Mouse (Mus musculus): ENCODE measurements around the gene Olfr1136. TPM values are rescaled to one million over a fixed set of nuclear protein-coding genes. Genes with fewer than 3 reads are reported as not detected.

The Olfr1136 gene
- polyA plus RNA-seq (2016; fragmentation: Nextera tagmentation; extraction: Ambion mirVana), result not detected in 2 replicates

DNA sequence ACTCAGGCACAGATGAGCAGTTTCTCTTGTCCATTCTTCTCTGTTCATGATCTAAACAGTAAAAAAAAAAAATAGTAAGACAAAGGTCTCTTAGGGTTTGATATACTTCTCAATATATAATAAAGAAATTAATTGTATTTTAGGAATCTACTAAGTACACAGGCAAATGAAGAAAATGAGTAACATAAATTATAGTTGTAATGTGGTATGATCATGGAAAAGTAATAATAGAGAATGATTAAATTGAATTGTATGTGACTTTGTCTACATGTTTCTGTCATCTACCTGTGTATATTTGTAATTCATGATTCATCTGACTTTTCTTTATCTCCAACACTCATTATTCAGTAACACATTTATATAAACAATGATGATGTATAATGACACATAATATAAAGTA is at the start of gene Olfr1136:
Gene Olfr1136, minus strand, starts transcription at position 101 of the 400 bp plus-strand sequence.
- H3K36me3 ChIP-seq, result no peaks in the 10 kb centered on the region

DNA sequence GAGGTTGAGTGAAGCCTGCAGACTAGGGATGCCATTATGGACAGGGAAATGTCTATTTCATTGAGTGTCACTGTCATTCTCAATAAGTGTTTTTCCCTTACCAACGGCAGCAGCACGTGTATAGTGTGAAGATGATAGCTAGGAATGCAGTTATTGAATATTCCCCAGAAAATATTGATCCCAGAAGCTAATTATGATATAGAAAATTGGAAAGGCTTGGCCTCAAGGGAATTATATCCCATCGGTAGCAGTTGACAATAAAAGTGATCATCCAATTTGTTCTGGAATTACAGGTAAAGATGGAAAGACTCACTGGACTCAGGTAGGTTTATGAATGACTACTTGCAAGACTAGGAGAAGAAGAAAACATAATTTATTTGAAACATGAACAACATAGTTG is 49.7 kb upstream of the Olfr1136 start, which contains the start of gene Olfr1140:
Gene Olfr1140, plus strand, starts transcription at position 301 of the 400 bp plus-strand sequence.
- Histone ChIP-seq H3K36me3 (no peaks in the 10 kb centered on the region), H3K4me1 (no peaks in the 10 kb centered on the region), H3K4me3 (no peak within 1 kb of the TSS), H3K27me3 (ENCODE audit: low read depth, poor library complexity, severe bottlenecking) (no peaks in the 10 kb centered on the region), H3K9me3 (replicated peaks) (no peaks in the 10 kb centered on the region), H3K27ac (no peak within 1 kb of the TSS)
- DNase-seq (ENCODE audit: low spot score), result no peak
- WGBS, result 83% methylated on average over 3 of the region's 3 CpGs

More for the DNA sequence above, at the start of gene Olfr1136:
- no peaks in the 10 kb centered on the region for H3K27me3 ChIP-seq (ENCODE audit: low read depth, poor library complexity, severe bottlenecking)
- no peak for DNase-seq (ENCODE audit: low spot score)
- no peak within 1 kb of the TSS for H3K4me3 ChIP-seq
- no peaks in the 10 kb centered on the region for H3K4me1 ChIP-seq
- no peaks in the 10 kb centered on the region for H3K9me3 ChIP-seq (replicated peaks)
- no peak within 1 kb of the TSS for H3K27ac ChIP-seq

DNA sequence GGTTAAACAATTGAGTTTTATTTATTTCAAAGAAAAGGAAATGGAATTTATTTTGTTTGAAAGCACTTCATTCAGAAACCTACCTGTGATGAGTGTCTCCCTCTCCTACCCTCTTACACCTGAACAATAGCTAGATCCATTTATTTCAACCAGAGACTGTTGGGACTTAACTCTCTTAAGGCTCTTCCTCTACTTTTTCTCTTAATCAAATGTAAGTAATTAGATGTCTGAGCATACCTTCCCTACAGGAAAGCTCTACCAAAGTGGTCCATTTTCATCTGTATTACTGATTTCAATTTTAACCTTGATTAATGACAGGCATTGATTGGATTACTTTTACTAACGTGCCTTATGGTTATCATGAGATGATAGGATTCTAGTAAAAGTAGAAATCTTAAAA is 46.1 kb upstream of the Olfr1136 start, which contains the start of gene Olfr1138:
Gene Olfr1138, minus strand, starts transcription at position 101 of the 400 bp plus-strand sequence.
- H3K36me3 ChIP-seq, result no peaks in the 10 kb centered on the region
- 81% methylated on average over 1 of the region's 1 CpGs for WGBS
- no peak for DNase-seq (ENCODE audit: low spot score)
- H3K4me3 ChIP-seq, result no peak within 1 kb of the TSS
- no peaks in the 10 kb centered on the region for H3K4me1 ChIP-seq
- H3K27me3 ChIP-seq (ENCODE audit: low read depth, poor library complexity, severe bottlenecking), result no peaks in the 10 kb centered on the region
- H3K9me3 ChIP-seq (replicated peaks), result no peaks in the 10 kb centered on the region
- no peak within 1 kb of the TSS for H3K27ac ChIP-seq

DNA sequence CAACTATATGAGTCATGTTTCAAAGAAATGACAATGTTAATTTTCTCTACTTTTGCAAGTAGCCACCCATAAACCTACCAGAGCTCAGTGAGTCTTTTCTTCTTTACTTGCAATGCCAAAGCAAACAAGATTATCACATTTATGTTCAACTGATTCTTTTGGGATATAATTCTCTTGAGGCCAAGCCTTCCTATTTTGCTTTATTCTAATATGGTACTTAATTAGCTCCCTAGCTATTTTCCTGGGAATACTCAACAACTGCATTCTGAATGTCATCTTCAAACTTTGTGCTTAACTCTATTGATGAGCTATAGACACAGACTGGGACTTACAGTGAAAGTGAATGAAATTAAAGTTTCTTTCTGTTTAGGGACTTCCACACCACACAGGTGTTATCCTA is 19.3 kb upstream of the Olfr1136 start, which contains the start of gene Olfr1137:
Gene Olfr1137, minus strand, starts transcription at position 101 of the 400 bp plus-strand sequence.
- Histone ChIP-seq H3K9me3 (replicated peaks) (no peaks in the 10 kb centered on the region), H3K36me3 (no peaks in the 10 kb centered on the region), H3K4me1 (no peaks in the 10 kb centered on the region), H3K27ac (no peak within 1 kb of the TSS), H3K4me3 (no peak within 1 kb of the TSS), H3K27me3 (ENCODE audit: low read depth, poor library complexity, severe bottlenecking) (no peaks in the 10 kb centered on the region)
- no peak for DNase-seq (ENCODE audit: low spot score)

DNA sequence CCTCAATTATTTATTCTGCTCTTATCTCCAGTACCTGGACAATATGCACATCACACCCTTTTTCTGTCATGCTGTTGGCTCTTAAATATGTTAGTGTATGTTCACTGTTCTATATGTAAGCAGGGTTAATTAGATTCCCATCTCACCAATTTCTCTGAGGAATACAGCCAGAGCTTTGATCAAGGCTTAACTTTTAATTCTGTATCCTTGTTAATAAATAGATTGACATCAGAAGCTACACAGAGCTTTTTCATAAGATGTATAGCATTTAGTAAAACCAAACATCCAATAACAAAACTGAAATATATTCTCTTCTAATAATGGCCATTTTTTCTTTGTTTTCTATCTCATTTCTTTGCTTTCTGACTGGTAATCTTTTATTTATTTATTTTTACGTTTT is 20.2 kb downstream of the Olfr1136 start, which contains the start of gene Olfr1135:
Gene Olfr1135, minus strand, starts transcription at position 101 of the 400 bp plus-strand sequence.
- no peaks in the 10 kb centered on the region for H3K4me1 ChIP-seq
- no peaks in the 10 kb centered on the region for H3K27me3 ChIP-seq (ENCODE audit: low read depth, poor library complexity, severe bottlenecking)
- no peak within 1 kb of the TSS for H3K4me3 ChIP-seq
- H3K36me3 ChIP-seq, result no peaks in the 10 kb centered on the region
- no peak within 1 kb of the TSS for H3K27ac ChIP-seq
- WGBS, result 38% methylated on average over 1 of the region's 1 CpGs
- H3K9me3 ChIP-seq (replicated peaks), result no peaks in the 10 kb centered on the region
- DNase-seq (ENCODE audit: low spot score), result no peak

DNA sequence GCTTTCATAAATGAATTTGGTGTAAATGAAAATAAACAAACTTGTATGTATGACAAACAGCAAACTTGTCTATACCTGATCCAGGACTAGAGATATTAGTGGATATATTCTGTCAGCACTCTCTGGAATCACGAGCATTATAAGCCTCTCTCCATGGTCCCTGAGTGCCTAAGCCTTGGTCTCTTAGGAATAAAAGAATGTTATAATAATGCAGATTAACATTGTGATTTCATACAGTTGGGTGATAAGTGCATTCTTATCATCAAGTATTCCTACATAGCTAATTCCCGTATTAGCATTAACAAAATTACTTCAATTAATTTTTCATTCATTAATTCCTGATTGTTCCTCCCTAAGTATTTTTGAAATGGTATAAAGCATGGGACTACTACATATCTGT is 35.4 kb downstream of the Olfr1136 start, which contains the start of gene Olfr1134:
Gene Olfr1134, minus strand, starts transcription at position 101 of the 400 bp plus-strand sequence.
- WGBS, result 90% methylated on average over 2 of the region's 2 CpGs
- no peaks in the 10 kb centered on the region for H3K36me3 ChIP-seq
- H3K27me3 ChIP-seq (ENCODE audit: low read depth, poor library complexity, severe bottlenecking), result no peaks in the 10 kb centered on the region
- H3K27ac ChIP-seq, result no peak within 1 kb of the TSS
- no peaks in the 10 kb centered on the region for H3K9me3 ChIP-seq (replicated peaks)
- no peak within 1 kb of the TSS for H3K4me3 ChIP-seq
- no peak for DNase-seq (ENCODE audit: low spot score)
- H3K4me1 ChIP-seq, result no peaks in the 10 kb centered on the region

DNA sequence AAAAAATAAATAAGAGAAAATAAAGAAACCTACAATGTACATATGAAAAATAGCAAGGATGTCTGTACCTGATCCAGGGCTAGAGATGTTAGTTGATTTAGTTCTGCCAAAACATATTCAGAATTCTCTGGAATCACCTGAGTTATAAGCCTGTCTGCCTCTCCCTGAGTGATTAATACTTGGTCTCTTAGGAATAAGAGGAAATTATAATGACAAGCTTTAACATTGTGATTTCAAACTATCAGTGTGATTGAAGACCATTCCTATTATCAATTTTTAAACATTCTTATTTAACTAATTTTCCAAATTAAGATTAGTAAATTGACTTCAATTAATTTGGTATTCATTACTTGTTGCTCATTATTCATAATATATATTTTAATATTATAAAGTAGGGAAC is 46.5 kb downstream of the Olfr1136 start, which contains the start of gene Olfr1133:
Gene Olfr1133, minus strand, starts transcription at position 101 of the 400 bp plus-strand sequence.
- Histone ChIP-seq H3K36me3 (no peaks in the 10 kb centered on the region), H3K27me3 (ENCODE audit: low read depth, poor library complexity, severe bottlenecking) (no peaks in the 10 kb centered on the region), H3K4me3 (no peak within 1 kb of the TSS), H3K4me1 (no peaks in the 10 kb centered on the region), H3K9me3 (replicated peaks) (no peaks in the 10 kb centered on the region), H3K27ac (no peak within 1 kb of the TSS)
- DNase-seq (ENCODE audit: low spot score), result no peak

Other genes starting within 250 kb of the Olfr1136 start
- not detected in 2 replicates for gene Olfr1126, start 240.0 kb downstream of the Olfr1136 start, polyA plus RNA-seq (2016; fragmentation: Nextera tagmentation; extraction: Ambion mirVana)
- not detected in 2 replicates for gene Pramel7, start 196.9 kb downstream of the Olfr1136 start, polyA plus RNA-seq (2016; fragmentation: Nextera tagmentation; extraction: Ambion mirVana)
- not detected in 2 replicates for gene Pramel6, start 187.4 kb downstream of the Olfr1136 start, polyA plus RNA-seq (2016; fragmentation: Nextera tagmentation; extraction: Ambion mirVana)
- gene Olfr153, start 162.2 kb downstream of the Olfr1136 start, polyA plus RNA-seq (2016; fragmentation: Nextera tagmentation; extraction: Ambion mirVana), result not detected in 2 replicates
- gene Olfr1128, start 148.4 kb downstream of the Olfr1136 start, polyA plus RNA-seq (2016; fragmentation: Nextera tagmentation; extraction: Ambion mirVana), result not detected in 2 replicates
- gene Olfr1129, start 120.0 kb downstream of the Olfr1136 start, polyA plus RNA-seq (2016; fragmentation: Nextera tagmentation; extraction: Ambion mirVana), result not detected in 2 replicates
- not detected in 2 replicates for gene Olfr1130, start 87.7 kb downstream of the Olfr1136 start, polyA plus RNA-seq (2016; fragmentation: Nextera tagmentation; extraction: Ambion mirVana)
- not detected in 2 replicates for gene Olfr1131, start 66.8 kb downstream of the Olfr1136 start, polyA plus RNA-seq (2016; fragmentation: Nextera tagmentation; extraction: Ambion mirVana)
- gene Olfr1132, start 56.4 kb downstream of the Olfr1136 start, polyA plus RNA-seq (2016; fragmentation: Nextera tagmentation; extraction: Ambion mirVana), result not detected in 2 replicates
- gene Olfr1133, start 46.6 kb downstream of the Olfr1136 start, polyA plus RNA-seq (2016; fragmentation: Nextera tagmentation; extraction: Ambion mirVana), result not detected in 2 replicates
- gene Olfr1134, start 35.5 kb downstream of the Olfr1136 start, polyA plus RNA-seq (2016; fragmentation: Nextera tagmentation; extraction: Ambion mirVana), result not detected in 2 replicates
- gene Olfr1135, start 20.3 kb downstream of the Olfr1136 start, polyA plus RNA-seq (2016; fragmentation: Nextera tagmentation; extraction: Ambion mirVana), result not detected in 2 replicates
- gene Olfr1137, start 19.2 kb upstream of the Olfr1136 start, polyA plus RNA-seq (2016; fragmentation: Nextera tagmentation; extraction: Ambion mirVana), result not detected in 2 replicates
- gene Olfr1138, start 46.0 kb upstream of the Olfr1136 start, polyA plus RNA-seq (2016; fragmentation: Nextera tagmentation; extraction: Ambion mirVana), result not detected in 2 replicates
- not detected in 2 replicates for gene Olfr1140, start 49.8 kb upstream of the Olfr1136 start, polyA plus RNA-seq (2016; fragmentation: Nextera tagmentation; extraction: Ambion mirVana)
- not detected in 2 replicates for gene Olfr1141, start 60.0 kb upstream of the Olfr1136 start, polyA plus RNA-seq (2016; fragmentation: Nextera tagmentation; extraction: Ambion mirVana)
- not detected in 2 replicates for gene Olfr152, start 85.5 kb upstream of the Olfr1136 start, polyA plus RNA-seq (2016; fragmentation: Nextera tagmentation; extraction: Ambion mirVana)
- gene Olfr1143, start 106.6 kb upstream of the Olfr1136 start, polyA plus RNA-seq (2016; fragmentation: Nextera tagmentation; extraction: Ambion mirVana), result not detected in 2 replicates
- gene Olfr1145, start 115.9 kb upstream of the Olfr1136 start, polyA plus RNA-seq (2016; fragmentation: Nextera tagmentation; extraction: Ambion mirVana), result not detected in 2 replicates
- not detected in 2 replicates for gene Olfr1148, start 136.6 kb upstream of the Olfr1136 start, polyA plus RNA-seq (2016; fragmentation: Nextera tagmentation; extraction: Ambion mirVana)
- not detected in 2 replicates for gene Olfr1150-ps1, start 150.0 kb upstream of the Olfr1136 start, polyA plus RNA-seq (2016; fragmentation: Nextera tagmentation; extraction: Ambion mirVana)
- gene Olfr1151, start 161.9 kb upstream of the Olfr1136 start, polyA plus RNA-seq (2016; fragmentation: Nextera tagmentation; extraction: Ambion mirVana), result not detected in 2 replicates
- gene Olfr1152, start 172.5 kb upstream of the Olfr1136 start, polyA plus RNA-seq (2016; fragmentation: Nextera tagmentation; extraction: Ambion mirVana), result 0.03 TPM in 1 of 2 replicates, not detected in the other
- gene Olfr1153, start 201.0 kb upstream of the Olfr1136 start, polyA plus RNA-seq (2016; fragmentation: Nextera tagmentation; extraction: Ambion mirVana), result not detected in 2 replicates
- not detected in 2 replicates for gene Olfr1154, start 211.2 kb upstream of the Olfr1136 start, polyA plus RNA-seq (2016; fragmentation: Nextera tagmentation; extraction: Ambion mirVana)